Mouse (Mus musculus) heart, postnatal 0 days (tissue): ENCODE measurements around the gene Nsun5. TPM values are rescaled to one million over a fixed set of nuclear protein-coding genes. Genes with fewer than 3 reads are reported as not detected.
"Not testable (repeated sequence)": the region's sequence is repeated elsewhere in the genome, so short reads cannot be mapped to it uniquely, and the experiment has no call there.

Experiments
- ATAC-seq: fragments of 200-750 bp; cut with Nextera tagmentation; 2 replicates; pipeline ENCODE4 v1.8.0; 2017; ENCODE audit warnings: low read depth, moderate number of reproducible peaks, moderate library complexity; ENCODE audit not compliant: insufficient read depth
- DNase-seq: peaks from one replicate; pipeline ENCODE4 v3.0.0-alpha.2; 2016; ENCODE audit warnings: low spot score
- H3K27ac ChIP-seq: fragments of 300-500 bp; sonication (generic); 2 replicates; pipeline ENCODE4 v1.5.1; 2014; ENCODE audit warnings: low read depth, mild to moderate bottlenecking
- H3K27me3 ChIP-seq: fragments of 300-500 bp; sonication (generic); 2 replicates; pipeline ENCODE4 v1.6.1; 2014; ENCODE audit warnings: low read length, mixed read lengths; ENCODE audit not compliant: control insufficient read depth, insufficient read depth
- H3K36me3 ChIP-seq: fragments of 300-500 bp; sonication (generic); replicated peaks from 2 replicates; pipeline ENCODE4 v1.6.1; 2014; ENCODE audit warnings: low read length, mixed read lengths; ENCODE audit not compliant: control insufficient read depth, insufficient read depth
- H3K4me1 ChIP-seq: fragments of 300-500 bp; sonication (generic); 2 replicates; pipeline ENCODE4 v1.6.1; 2014; ENCODE audit warnings: antibody characterized with exemption; ENCODE audit not compliant: control insufficient read depth, insufficient read depth
- H3K4me2 ChIP-seq: fragments of 300-500 bp; sonication (generic); 2 replicates; pipeline ENCODE4 v1.6.1; 2014; ENCODE audit warnings: low read depth, mild to moderate bottlenecking, low read length, moderate library complexity
- H3K4me3 ChIP-seq: fragments of 300-500 bp; sonication (generic); 2 replicates; pipeline ENCODE4 v1.5.1; 2014; ENCODE audit warnings: low read depth, low read length
- H3K9ac ChIP-seq: fragments of 300-500 bp; sonication (generic); replicated peaks from 2 replicates; pipeline ENCODE4 v1.6.1; 2014; ENCODE audit warnings: low read depth, low read length, mixed read lengths
- H3K9me3 ChIP-seq: fragments of 300-500 bp; sonication (generic); replicated peaks from 2 replicates; pipeline ENCODE4 v1.6.1; 2016; ENCODE audit warnings: low read length; ENCODE audit not compliant: control insufficient read depth
- CTCF ChIP-seq: IDR thresholded peaks from 2 replicates; pipeline ENCODE4 v1.5.1; 2016; ENCODE audit warnings: antibody characterized with exemption, control low read depth, low read depth
- EP300 ChIP-seq: IDR thresholded peaks from 2 replicates; pipeline ENCODE4 v1.6.1; 2016; ENCODE audit warnings: antibody characterized with exemption, low read depth
- WGBS: fragments of 180-500 bp; shearing (Covaris S2); extraction: QIAGEN DNeasy Blood & Tissue Kit; methylation state at CpG from one replicate; pipeline ENCODE4 v1.1.7; 2014; 5-methylcytosine and 5-hydroxymethylcytosine counted together
- polyA plus RNA-seq: library from polyadenylated mRNA; unstranded; fragments of >200 nt; fragmentation: Nextera tagmentation; extraction: Ambion mirVana; gene quantifications from 2 replicates; pipeline ENCODE4 v1.2.1, GENCODE M21; 2015
- total RNA-seq: library from RNA; depleted of rRNA; stranded (reverse); fragments of >200 nt; gene quantifications from 2 replicates; pipeline ENCODE4 v1.2.3, GENCODE M21; 2014; ENCODE audit warnings: low replicate concordance

Gene Nsun5
- total and polyA plus RNA-seq, 2 experiments from 2014 or later, result 8.7 to 13.1 TPM

DNA sequence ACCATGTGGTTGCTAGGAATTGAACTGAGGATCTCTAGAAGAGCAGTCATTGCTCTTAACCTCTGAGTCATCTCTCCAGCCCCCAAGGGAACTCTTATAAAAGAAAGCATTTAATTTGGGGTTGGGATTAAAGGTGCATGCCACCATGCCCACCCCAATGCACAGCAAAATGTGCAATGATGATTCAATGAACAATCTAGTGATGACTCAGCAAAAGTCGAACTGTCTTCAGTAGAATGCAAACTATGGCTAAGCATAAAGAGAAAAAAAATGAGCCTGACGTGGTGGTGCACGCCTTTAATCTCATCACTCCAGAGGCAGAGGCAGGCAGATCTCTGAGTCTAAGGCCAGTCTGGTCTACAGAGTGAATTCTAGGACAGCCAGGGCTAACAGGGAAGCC, 7.2 kb upstream of the Nsun5 start:
- DNase-seq (no peak), ATAC-seq (no peak)
- WGBS, result 76% methylated on average over 3 of the region's 3 CpGs
- Histone ChIP-seq H3K9me3 (no peaks in the 10 kb centered on the region), H3K27ac (no peak overlapping the region), H3K4me1 (peaks cover 6% of the 10 kb centered on the region; the same call in 1 of the 2 replicates), H3K27me3 (no peaks in the 10 kb centered on the region), H3K4me2 (no peak overlapping the region), H3K4me3 (no peak overlapping the region), H3K36me3 (no peaks in the 10 kb centered on the region), H3K9ac (no peak overlapping the region)
- no peak for TF ChIP-seq CTCF
- TF ChIP-seq EP300, result no peak

DNA sequence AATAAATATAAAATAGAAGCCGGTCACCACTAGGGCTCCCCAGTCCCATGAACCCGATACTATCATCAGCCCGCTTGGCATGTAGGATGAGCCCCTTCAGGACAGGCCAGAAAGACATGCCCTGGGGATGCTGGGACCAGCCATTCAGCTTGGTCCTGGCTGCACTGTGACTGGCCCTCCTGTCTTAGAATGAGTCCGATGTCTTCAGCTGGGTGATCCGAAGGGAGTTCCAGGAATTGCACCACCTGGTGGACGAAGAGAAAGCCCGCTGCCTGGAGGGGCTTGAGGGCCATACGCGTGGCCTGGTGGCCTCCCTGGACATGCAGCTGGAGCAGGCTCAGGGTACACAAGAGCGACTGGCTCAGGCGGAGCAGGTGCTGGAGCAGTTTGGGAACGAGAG, 6.2 kb upstream of the Nsun5 start:
- H3K36me3 ChIP-seq, result no peaks in the 10 kb centered on the region
- TF ChIP-seq CTCF (peak; percentile 69), EP300 (no peak)
- peak; percentile 27 for DNase-seq
- H3K9me3 ChIP-seq, result no peaks in the 10 kb centered on the region
- H3K4me2 ChIP-seq, result no peak overlapping the region
- peak; percentile 30; the same call in 1 of the 2 replicates for ATAC-seq
- WGBS, result 24% methylated on average over 12 of the region's 12 CpGs
- H3K4me3 ChIP-seq, result no peak overlapping the region
- H3K27ac ChIP-seq, result no peak overlapping the region
- H3K9ac ChIP-seq, result no peak overlapping the region
- no peaks in the 10 kb centered on the region for H3K27me3 ChIP-seq
- H3K4me1 ChIP-seq, result peaks cover 6% of the 10 kb centered on the region; the same call in 1 of the 2 replicates

DNA sequence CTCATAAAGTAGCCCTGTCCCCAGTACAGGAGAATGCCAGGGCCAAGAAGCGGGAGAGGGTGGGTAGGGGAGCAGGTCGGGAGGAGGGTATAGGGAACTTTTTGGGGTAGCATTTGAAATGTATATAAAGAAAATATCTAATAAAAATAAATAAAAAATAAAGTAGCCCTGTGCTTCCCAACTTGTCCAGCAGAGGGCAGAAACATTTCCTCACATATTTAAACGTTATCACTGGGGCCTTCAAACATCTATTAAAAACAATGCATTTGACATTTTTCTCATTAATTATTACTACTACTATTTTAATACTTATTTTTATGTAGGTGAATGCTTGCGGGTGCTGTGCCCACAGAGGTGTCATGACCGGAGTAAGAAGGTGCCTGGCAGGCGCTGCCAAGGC, 1.9 kb upstream of the Nsun5 start:
- peak; percentile 43; the same call in 1 of the 2 replicates for TF ChIP-seq CTCF
- TF ChIP-seq EP300, result no peak
- 48% methylated on average over 6 of the region's 6 CpGs for WGBS
- H3K9me3 ChIP-seq, result no peaks in the 10 kb centered on the region
- H3K27me3 ChIP-seq, result no peaks in the 10 kb centered on the region
- ATAC-seq (no peak), DNase-seq (no peak)
- H3K4me2 ChIP-seq, result no peak overlapping the region
- H3K27ac ChIP-seq, result no peak overlapping the region
- H3K9ac ChIP-seq, result no peak overlapping the region
- H3K4me1 ChIP-seq, result peaks cover 15% of the 10 kb centered on the region
- H3K36me3 ChIP-seq, result peaks cover 13% of the 10 kb centered on the region
- no peak overlapping the region for H3K4me3 ChIP-seq

DNA sequence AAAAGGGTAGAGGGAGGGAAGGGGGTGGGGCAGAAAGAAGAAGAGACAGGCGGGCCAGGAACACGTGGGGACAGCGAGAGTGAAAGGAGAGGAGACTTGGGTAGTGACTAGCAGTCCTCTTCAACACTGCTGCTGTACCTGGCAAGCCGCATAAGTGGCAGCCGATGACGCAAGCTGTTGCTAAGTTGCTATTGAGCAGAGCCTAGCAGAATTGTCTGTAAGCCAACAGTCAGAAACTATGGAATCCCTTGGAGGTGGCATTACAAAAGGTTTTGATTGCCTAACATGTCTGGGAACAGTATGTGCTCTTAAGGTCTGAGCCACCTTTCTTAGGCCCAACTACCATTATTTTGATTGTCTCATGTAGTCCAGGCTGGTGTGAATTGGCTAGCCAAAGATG, 1.4 kb upstream of the Nsun5 start:
- DNase-seq (no peak), ATAC-seq (no peak)
- Histone ChIP-seq H3K4me2 (no peak overlapping the region), H3K27me3 (no peaks in the 10 kb centered on the region), H3K4me3 (no peak overlapping the region), H3K4me1 (peaks cover 15% of the 10 kb centered on the region), H3K27ac (no peak overlapping the region), H3K36me3 (peaks cover 17% of the 10 kb centered on the region), H3K9ac (no peak overlapping the region), H3K9me3 (no peaks in the 10 kb centered on the region)
- WGBS, result 69% methylated on average over 6 of the region's 6 CpGs
- no peak for TF ChIP-seq EP300
- TF ChIP-seq CTCF, result no peak

DNA sequence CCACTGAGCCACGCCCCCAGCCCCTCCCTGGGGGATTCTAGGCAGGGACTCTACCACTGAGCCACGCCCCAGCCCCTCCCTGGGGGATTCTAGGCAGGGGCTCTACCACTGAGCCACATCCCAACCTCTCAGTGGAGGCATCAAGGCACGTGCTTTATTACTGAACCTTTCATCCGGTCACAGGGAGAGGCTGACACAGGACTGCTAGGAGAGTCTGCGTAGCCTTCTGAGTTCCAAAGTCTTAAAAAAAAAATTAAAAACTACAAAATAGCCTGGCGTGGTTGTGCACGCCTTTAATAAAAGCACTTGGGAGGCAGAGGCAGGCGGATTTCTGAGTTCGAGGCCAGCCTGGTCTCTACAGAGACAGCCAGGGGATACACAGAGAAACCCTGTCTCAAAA, 557 bp upstream of the Nsun5 start:
- Histone ChIP-seq H3K4me2 (peak overlapping the region; percentile 96), H3K4me1 (peaks cover 15% of the 10 kb centered on the region), H3K27ac (peak overlapping the region; percentile 85), H3K9ac (peak overlapping the region; percentile 67), H3K36me3 (peaks cover 25% of the 10 kb centered on the region), H3K4me3 (peak overlapping the region; percentile 76)
- ATAC-seq, H3K27me3 ChIP-seq, DNase-seq, H3K9me3 ChIP-seq: not testable (repeated sequence)
- WGBS, result 57% methylated on average over 9 of the region's 9 CpGs

DNA sequence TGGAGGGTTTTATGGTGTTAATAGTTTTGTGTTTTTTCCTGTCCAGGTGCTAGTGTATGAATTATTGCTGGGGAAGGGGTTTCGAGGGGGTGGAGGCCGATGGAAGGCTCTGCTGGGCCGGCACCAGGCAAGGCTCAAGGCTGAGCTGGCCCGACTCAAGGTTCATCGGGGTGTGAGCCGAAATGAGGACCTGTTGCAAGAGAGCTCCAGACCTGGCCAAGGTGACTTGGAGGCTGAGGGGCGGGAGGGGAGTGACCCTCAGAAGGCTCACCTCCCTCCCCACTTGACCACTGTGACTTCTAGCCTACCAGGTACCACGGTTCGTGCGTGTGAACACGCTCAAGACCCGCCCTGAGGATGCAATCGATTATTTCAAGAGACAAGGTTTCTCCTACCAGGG, 1.4 kb downstream of the Nsun5 start:
- ATAC-seq, result no peak
- no peaks in the 10 kb centered on the region for H3K27me3 ChIP-seq
- DNase-seq, result no peak
- peaks cover 45% of the 10 kb centered on the region for H3K36me3 ChIP-seq
- H3K4me3 ChIP-seq, result no peak overlapping the region
- H3K9ac ChIP-seq, result no peak overlapping the region
- TF ChIP-seq CTCF (no peak), EP300 (no peak)
- peaks cover 20% of the 10 kb centered on the region for H3K4me1 ChIP-seq
- WGBS, result 94% methylated on average over 13 of the region's 13 CpGs
- H3K9me3 ChIP-seq, result no peaks in the 10 kb centered on the region
- no peak overlapping the region for H3K4me2 ChIP-seq
- H3K27ac ChIP-seq, result no peak overlapping the region
